Mouse (Mus musculus): ENCODE results near the gene Dclk2.

DNA sequence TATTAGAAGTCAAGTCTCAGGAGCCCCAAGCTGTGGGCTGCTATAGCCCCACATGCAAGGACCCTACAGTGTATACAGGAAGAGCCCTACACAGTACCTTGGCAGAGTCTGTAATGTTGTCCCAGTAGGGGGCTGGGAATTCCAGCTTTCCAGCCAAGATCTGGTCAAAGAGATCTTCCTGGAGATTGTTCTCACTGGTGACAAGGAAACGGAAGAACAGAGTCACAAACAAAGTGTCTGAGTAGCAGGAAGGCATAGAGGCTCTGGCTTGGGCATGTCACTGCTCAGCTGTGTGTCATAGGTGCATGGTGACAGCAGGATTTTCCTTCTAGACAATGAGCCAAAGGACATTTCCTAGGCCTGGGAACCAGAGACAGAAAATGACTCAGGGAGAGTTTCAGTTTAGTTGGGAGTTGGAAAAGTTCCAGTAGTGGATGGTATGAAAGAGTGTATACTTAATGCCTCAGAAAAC lies 126.9 kb downstream of the Dclk2 start:
- TF ChIP-seq POLR2A (IDR thresholded peaks at IDR 0.05; ENCODE audit: borderline replicate concordance, extremely low read depth, insufficient read depth, insufficient read length, poor library complexity, severe bottlenecking), result no peak
- no peak for TF ChIP-seq CTCF (IDR thresholded peaks at IDR 0.05; ENCODE audit: borderline replicate concordance, extremely low read depth, insufficient read depth, insufficient read length)

Measured in brain, embryonic 14.5 days (tissue).